Mouse (Mus musculus): ENCODE measurements around the gene Mroh7. TPM values are rescaled to one million over a fixed set of nuclear protein-coding genes. Genes with fewer than 3 reads are reported as not detected.

The Mroh7 gene
- 0.43 and 0.52 TPM in 2 replicates for polyA plus RNA-seq (2015; fragmentation: Nextera tagmentation; extraction: Ambion mirVana)

GRCm38 (mm10) chr4:106730814-106731213, at the start of gene Mroh7:
TSS of gene Mroh7 (minus strand) at chr4:106730925.

GRCm38 (mm10) chr4:106733636-106734035, 2.9 kb upstream of the Mroh7 start, which contains the start of gene Fam151a:
TSS of gene Fam151a (plus strand) at chr4:106733889.

GRCm38 (mm10) chr4:106678442-106679118, 52.1 kb downstream of the Mroh7 start, which contains the start of gene Ttc4:
TSS of gene Ttc4 (minus strand) at chr4:106678944.

GRCm38 (mm10) chr4:106650833-106651527, 79.7 kb downstream of the Mroh7 start, which contains the start of gene Pars2:
TSS of gene Pars2 (plus strand) at chr4:106651069.

Other genes starting within 250 kb of the Mroh7 start
- gene Bsnd, start 238.6 kb downstream of the Mroh7 start, polyA plus RNA-seq (2015; fragmentation: Nextera tagmentation; extraction: Ambion mirVana): not detected in 2 replicates
- gene Dhcr24, start 169.9 kb downstream of the Mroh7 start, polyA plus RNA-seq (2015; fragmentation: Nextera tagmentation; extraction: Ambion mirVana): 10.4 and 10.7 TPM in 2 replicates
- not detected in 2 replicates for gene Lexm, start 113.7 kb downstream of the Mroh7 start, polyA plus RNA-seq (2015; fragmentation: Nextera tagmentation; extraction: Ambion mirVana)
- gene Ttc22, start 108.5 kb downstream of the Mroh7 start, polyA plus RNA-seq (2015; fragmentation: Nextera tagmentation; extraction: Ambion mirVana): 1.0 and 1.5 TPM in 2 replicates
- gene Pars2, start 79.9 kb downstream of the Mroh7 start, polyA plus RNA-seq (2015; fragmentation: Nextera tagmentation; extraction: Ambion mirVana): 6.8 and 7.1 TPM in 2 replicates
- gene Ttc4, start 52.0 kb downstream of the Mroh7 start, polyA plus RNA-seq (2015; fragmentation: Nextera tagmentation; extraction: Ambion mirVana): 84.3 and 104 TPM in 2 replicates
- gene Fam151a, start 3.0 kb upstream of the Mroh7 start, polyA plus RNA-seq (2015; fragmentation: Nextera tagmentation; extraction: Ambion mirVana): 0.19 TPM in 1 of 2 replicates, not detected in the other
- 5.4 and 5.9 TPM in 2 replicates for gene Acot11, start 74.1 kb upstream of the Mroh7 start, polyA plus RNA-seq (2015; fragmentation: Nextera tagmentation; extraction: Ambion mirVana)
- gene Ssbp3, start 179.8 kb upstream of the Mroh7 start, polyA plus RNA-seq (2015; fragmentation: Nextera tagmentation; extraction: Ambion mirVana): 92.5 and 103 TPM in 2 replicates